Comparison of ENCODE assay signal across 10 mouse cellular contexts in genomic region chr11:115359726-115360125, GRCm38 (mm10). TPM values are rescaled to one million over a fixed set of nuclear protein-coding genes. Genes with fewer than 3 reads are reported as not detected.
DNase-seq lines count a peak whose midpoint lies in the region; ATAC-seq and TF ChIP-seq lines count a peak whose summit lies in the region.
"Had no signal": no experiment of that assay in that cellular context is flagged by ENCODE, and none has a peak within 500 bp of the region (broad histone marks: within the 10 kb centered on the region; RNA-seq: fewer than 3 reads in every experiment).

No protein-coding gene starts in this region.

- TF ChIP-seq EP300 in heart, postnatal 0 days (IDR thresholded peaks at IDR 0.05; ENCODE audit: low read depth) = no peak
- TF ChIP-seq EP300 in MEL (IDR thresholded peaks at IDR 0.05; ENCODE audit: low read depth in 1 of 2, low read length in 2 of 2) = no peak

- no peak overlapping the region for H3K4me3 ChIP-seq in heart, postnatal 0 days (ENCODE audit: low read depth, low read length)
- H3K4me3 ChIP-seq in MEL (ENCODE audit: control insufficient read depth in 1 of 2, insufficient read depth in 1 of 2, low read depth in 2 of 2, low read length in 2 of 2) = no peak overlapping the region
- no peak overlapping the region for H3K4me3 ChIP-seq in hindbrain, postnatal 0 days (ENCODE audit: low read length)
- H3K4me3 ChIP-seq in neural tube, embryonic 14.5 days (ENCODE audit: low read depth, low read length) = no peak overlapping the region
- H3K4me3 ChIP-seq: hindbrain, embryonic 15.5 days; limb, embryonic 13.5 days had no signal

- H3K4me1 ChIP-seq in heart, postnatal 0 days (ENCODE audit: control insufficient read depth, insufficient read depth) = peaks cover 4% of the 10 kb centered on the region; the same call in 1 of the 2 replicates
- H3K4me1 ChIP-seq in MEL (ENCODE audit: control insufficient read depth in 1 of 2, insufficient read depth in 2 of 2, low read length in 2 of 2) = peaks cover 0 to 13% of the 10 kb centered on the region in 2 experiments; a peak in 2 of 4 replicates
- H3K4me1 ChIP-seq in hindbrain, postnatal 0 days (ENCODE audit: insufficient read depth, low read length) = peaks cover 9% of the 10 kb centered on the region; the same call in 1 of the 2 replicates
- peaks cover 3% of the 10 kb centered on the region; the same call in 1 of the 2 replicates for H3K4me1 ChIP-seq in neural tube, embryonic 14.5 days (ENCODE audit: control insufficient read depth, insufficient read depth, low read length)

- no peaks in the 10 kb centered on the region for H3K27me3 ChIP-seq in heart, postnatal 0 days (ENCODE audit: control insufficient read depth, insufficient read depth, low read length)
- H3K27me3 ChIP-seq in MEL (ENCODE audit: control insufficient read depth in 1 of 2, insufficient read depth in 2 of 2, low read length in 2 of 2) = no peaks in the 10 kb centered on the region; a peak in 1 of 4 replicates
- H3K27me3 ChIP-seq in hindbrain, postnatal 0 days (ENCODE audit: insufficient read depth, low read length) = no peaks in the 10 kb centered on the region
- H3K27me3 ChIP-seq in neural tube, embryonic 14.5 days (ENCODE audit: control insufficient read depth, insufficient read depth, low read length) = no peaks in the 10 kb centered on the region

- H3K36me3 ChIP-seq in heart, postnatal 0 days (replicated peaks; ENCODE audit: control insufficient read depth, insufficient read depth, low read length) = no peaks in the 10 kb centered on the region
- no peaks in the 10 kb centered on the region; a peak in 1 of 4 replicates for H3K36me3 ChIP-seq in MEL (ENCODE audit: control insufficient read depth in 1 of 2, insufficient read depth in 2 of 2, low read length in 2 of 2)
- H3K36me3 ChIP-seq in hindbrain, postnatal 0 days (ENCODE audit: insufficient read depth, low read length) = 0 out of 2 replicates have a peak, but pooled peaks cover 4% of the 10 kb centered on the region
- peaks cover 6% of the 10 kb centered on the region for H3K36me3 ChIP-seq in neural tube, embryonic 14.5 days (ENCODE audit: control insufficient read depth, insufficient read depth, low read length)
- H3K36me3 ChIP-seq: limb, embryonic 13.5 days had no signal

- DNase-seq in heart, postnatal 0 days (ENCODE audit: low spot score) = no peak
- DNase-seq in heart, adult 8-10 months (ENCODE audit: low spot score) = no peak
- peak; percentile 65 for DNase-seq in MEL (ENCODE audit: low read depth, low spot score)
- DNase-seq in hindbrain, postnatal 0 days (ENCODE audit: low spot score) = no peak
- DNase-seq in ovary, adult 18-20 months (ENCODE audit: low spot score) = no peak
- DNase-seq in left cerebral cortex, adult 9 months (ENCODE audit: low spot score in 2 of 2) = no peak
- DNase-seq in cerebellum, adult 11-12 months = no peak

- no peak for TF ChIP-seq POLR2A in MEL (IDR thresholded peaks at IDR 0.05; ENCODE audit: control insufficient read depth in 1 of 2, insufficient read depth in 1 of 2, low read depth in 1 of 2, low read length in 2 of 2, poor library complexity in 1 of 2)

- no peak overlapping the region for H3K4me2 ChIP-seq in heart, postnatal 0 days (ENCODE audit: low read depth, low read length)
- H3K4me2 ChIP-seq in hindbrain, postnatal 0 days (ENCODE audit: low read depth, low read length) = no peak overlapping the region
- H3K4me2 ChIP-seq in neural tube, embryonic 14.5 days (ENCODE audit: low read depth, low read length) = no peak overlapping the region
- H3K4me2 ChIP-seq: hindbrain, embryonic 15.5 days; limb, embryonic 13.5 days had no signal

- no peaks in the 10 kb centered on the region for H3K79me2 ChIP-seq in MEL (ENCODE audit: control insufficient read depth, insufficient read depth, low read length, poor library complexity)

- peak; percentile 44 for TF ChIP-seq RAD21 in MEL (IDR thresholded peaks at IDR 0.05; ENCODE audit: low read depth, low read length)

- WGBS in heart, postnatal 0 days = 57% methylated on average over 6 of the region's 6 CpGs
- 39% methylated on average over 6 of the region's 6 CpGs for WGBS in hindbrain, postnatal 0 days
- 71% methylated on average over 6 of the region's 6 CpGs for WGBS in neural tube, embryonic 14.5 days

- TF ChIP-seq CTCF in heart, postnatal 0 days (IDR thresholded peaks at IDR 0.05; ENCODE audit: low read depth) = peak; percentile 23; the same call in 1 of the 2 replicates
- TF ChIP-seq CTCF in MEL (IDR thresholded peaks at IDR 0.05 in 2 of 3, conservative IDR thresholded peaks at IDR 0.05 in 1 of 3; ENCODE audit: control insufficient read depth in 1 of 3, insufficient read depth in 1 of 3, low read depth in 2 of 3, low read length in 3 of 3, poor library complexity in 1 of 3, severe bottlenecking in 1 of 3) = peak; percentile 61 to 68 (median 66)
- peak; percentile 49 for TF ChIP-seq CTCF in hindbrain, postnatal 0 days (IDR thresholded peaks at IDR 0.05; ENCODE audit: low read depth)

- H3K9me3 ChIP-seq in heart, postnatal 0 days (replicated peaks; ENCODE audit: control insufficient read depth, low read length) = no peaks in the 10 kb centered on the region
- H3K9me3 ChIP-seq in MEL (replicated peaks; ENCODE audit: insufficient read depth, low read length) = no peaks in the 10 kb centered on the region
- no peaks in the 10 kb centered on the region for H3K9me3 ChIP-seq in hindbrain, postnatal 0 days (ENCODE audit: low read length)
- H3K9me3 ChIP-seq in neural tube, embryonic 14.5 days (ENCODE audit: control insufficient read depth, low read length) = no peaks in the 10 kb centered on the region
- H3K9me3 ChIP-seq: hindbrain, embryonic 15.5 days; limb, embryonic 13.5 days had no signal

- H3K27ac ChIP-seq in heart, postnatal 0 days (ENCODE audit: low read depth) = peak overlapping the region; percentile 55
- H3K27ac ChIP-seq in MEL (ENCODE audit: control insufficient read depth, low read depth, low read length) = no peak overlapping the region
- no peak overlapping the region for H3K27ac ChIP-seq in hindbrain, postnatal 0 days
- 0 out of 2 replicates have a peak overlapping the region, but pooled peaks have one; percentile 28 for H3K27ac ChIP-seq in neural tube, embryonic 14.5 days (ENCODE audit: low read depth, low read length)
- H3K27ac ChIP-seq: limb, embryonic 13.5 days had no signal

- no peak overlapping the region for H3K9ac ChIP-seq in heart, postnatal 0 days (replicated peaks; ENCODE audit: low read depth, low read length)
- H3K9ac ChIP-seq in MEL (ENCODE audit: control insufficient read depth, low read depth, low read length, poor library complexity, severe bottlenecking) = no peak overlapping the region
- no peak overlapping the region for H3K9ac ChIP-seq in hindbrain, postnatal 0 days (replicated peaks; ENCODE audit: low read length)
- no peak overlapping the region for H3K9ac ChIP-seq in neural tube, embryonic 14.5 days (replicated peaks; ENCODE audit: low read depth, low read length)
- H3K9ac ChIP-seq: limb, embryonic 13.5 days had no signal

- ATAC-seq in heart, postnatal 0 days (ENCODE audit: insufficient read depth, low read depth) = no peak
- no peak for ATAC-seq in hindbrain, postnatal 0 days
- no peak for ATAC-seq in neural tube, embryonic 14.5 days (ENCODE audit: low read depth)

RNA-seq across cellular contexts. Expression of gene Hid1, which starts 7.8 kb away (rescaled TPM):
- total RNA-seq in heart, postnatal 0 days (2014; rRNA removed; ENCODE audit: low replicate concordance) = 8.3 and 11.9 TPM in 2 replicates
- 5.3 and 5.4 TPM in 2 replicates for polyA plus RNA-seq in heart, postnatal 0 days (2015; fragmentation: Nextera tagmentation; extraction: Ambion mirVana)
- 1 to 10 TPM; 3.4 to 4.3 (median 4.1) TPM for total RNA-seq in heart, adult 8-10 months (2022)
- total RNA-seq in MEL (2012; rRNA removed) = 0.88 and 1.1 TPM in 2 replicates
- 1 to 10 TPM in 1 of 2 experiments, not detected in 1; 3.0 TPM for polyA plus RNA-seq in MEL (2012; ENCODE audit: insufficient read depth in 1 of 2, insufficient read length in 2 of 2, low read depth in 1 of 2, low replicate concordance in 2 of 2, missing spikeins in 1 of 2)
- total RNA-seq in hindbrain, postnatal 0 days (2014; rRNA removed) = 78.9 and 87.5 TPM in 2 replicates
- 55.3 and 58.1 TPM in 2 replicates for polyA plus RNA-seq in hindbrain, postnatal 0 days (2015; fragmentation: Nextera tagmentation; extraction: Ambion mirVana)
- polyA plus RNA-seq in neural tube, embryonic 14.5 days (2014; fragmentation: Nextera tagmentation; extraction: Ambion mirVana) = 41.7 and 45.7 TPM in 2 replicates

RNA-seq across cellular contexts. Expression of gene Cdr2l, which starts 22.0 kb away (rescaled TPM):
- 23.1 and 26.7 TPM in 2 replicates for total RNA-seq in heart, postnatal 0 days (2014; rRNA removed; ENCODE audit: low replicate concordance)
- 5.2 and 5.6 TPM in 2 replicates for polyA plus RNA-seq in heart, postnatal 0 days (2015; fragmentation: Nextera tagmentation; extraction: Ambion mirVana)
- 1 to 10 TPM; 4.1 to 5.3 (median 4.8) TPM for total RNA-seq in heart, adult 8-10 months (2022)
- total RNA-seq in MEL (2012; rRNA removed) = 6.3 and 8.2 TPM in 2 replicates
- 1 to 10 TPM in 1 of 2 experiments, not detected in 1; 5.2 TPM for polyA plus RNA-seq in MEL (2012; ENCODE audit: insufficient read depth in 1 of 2, insufficient read length in 2 of 2, low read depth in 1 of 2, low replicate concordance in 2 of 2, missing spikeins in 1 of 2)
- total RNA-seq in hindbrain, postnatal 0 days (2014; rRNA removed) = 70.8 and 72.3 TPM in 2 replicates
- 17.7 and 18.8 TPM in 2 replicates for polyA plus RNA-seq in hindbrain, postnatal 0 days (2015; fragmentation: Nextera tagmentation; extraction: Ambion mirVana)
- 27.3 and 28.6 TPM in 2 replicates for polyA plus RNA-seq in neural tube, embryonic 14.5 days (2014; fragmentation: Nextera tagmentation; extraction: Ambion mirVana)

RNA-seq across cellular contexts. Expression of gene Otop3, which starts 25.2 kb away (rescaled TPM):
- total RNA-seq in heart, postnatal 0 days (2014; rRNA removed; ENCODE audit: low replicate concordance) = not detected in 2 replicates
- not detected in 2 replicates for polyA plus RNA-seq in heart, postnatal 0 days (2015; fragmentation: Nextera tagmentation; extraction: Ambion mirVana)
- total RNA-seq in heart, adult 8-10 months (2022) = not detected
- total RNA-seq in MEL (2012; rRNA removed) = not detected in 2 replicates
- not detected for polyA plus RNA-seq in MEL (2012; ENCODE audit: insufficient read depth in 1 of 2, insufficient read length in 2 of 2, low read depth in 1 of 2, low replicate concordance in 2 of 2, missing spikeins in 1 of 2)
- 2.2 and 3.6 TPM in 2 replicates for total RNA-seq in hindbrain, postnatal 0 days (2014; rRNA removed)
- 2.7 and 2.8 TPM in 2 replicates for polyA plus RNA-seq in hindbrain, postnatal 0 days (2015; fragmentation: Nextera tagmentation; extraction: Ambion mirVana)
- 1.8 and 2.6 TPM in 2 replicates for polyA plus RNA-seq in neural tube, embryonic 14.5 days (2014; fragmentation: Nextera tagmentation; extraction: Ambion mirVana)
- polyA plus RNA-seq: limb, embryonic 13.5 days had no signal

RNA-seq across cellular contexts. Expression of gene Ush1g, which starts 37.9 kb away (rescaled TPM):
- 0.31 TPM in 1 of 2 replicates, not detected in the other for total RNA-seq in heart, postnatal 0 days (2014; rRNA removed; ENCODE audit: low replicate concordance)
- polyA plus RNA-seq in heart, postnatal 0 days (2015; fragmentation: Nextera tagmentation; extraction: Ambion mirVana) = 0.03 and 0.05 TPM in 2 replicates
- total RNA-seq in heart, adult 8-10 months (2022) = under 1 TPM; 0.09 to 0.28 (median 0.25) TPM
- not detected in 2 replicates for total RNA-seq in MEL (2012; rRNA removed)
- not detected for polyA plus RNA-seq in MEL (2012; ENCODE audit: insufficient read depth in 1 of 2, insufficient read length in 2 of 2, low read depth in 1 of 2, low replicate concordance in 2 of 2, missing spikeins in 1 of 2)
- 0.37 and 0.47 TPM in 2 replicates for total RNA-seq in hindbrain, postnatal 0 days (2014; rRNA removed)
- 0.10 and 0.13 TPM in 2 replicates for polyA plus RNA-seq in hindbrain, postnatal 0 days (2015; fragmentation: Nextera tagmentation; extraction: Ambion mirVana)
- 0.13 and 0.16 TPM in 2 replicates for polyA plus RNA-seq in neural tube, embryonic 14.5 days (2014; fragmentation: Nextera tagmentation; extraction: Ambion mirVana)
- polyA plus RNA-seq: limb, embryonic 13.5 days had no signal

RNA-seq across cellular contexts. Expression of gene Mrpl58, which starts 43.8 kb away (rescaled TPM):
- total RNA-seq in heart, postnatal 0 days (2014; rRNA removed; ENCODE audit: low replicate concordance) = 107 and 285 TPM in 2 replicates
- polyA plus RNA-seq in heart, postnatal 0 days (2015; fragmentation: Nextera tagmentation; extraction: Ambion mirVana) = 224 and 232 TPM in 2 replicates
- 100 to 1,000 TPM; 139 to 160 (median 146) TPM for total RNA-seq in heart, adult 8-10 months (2022)
- total RNA-seq in MEL (2012; rRNA removed) = 132 and 137 TPM in 2 replicates
- polyA plus RNA-seq in MEL (2012; ENCODE audit: insufficient read depth in 1 of 2, insufficient read length in 2 of 2, low read depth in 1 of 2, low replicate concordance in 2 of 2, missing spikeins in 1 of 2) = 100 to 1,000 TPM in 1 of 2 experiments, not detected in 1; 137 TPM
- 138 and 204 TPM in 2 replicates for total RNA-seq in hindbrain, postnatal 0 days (2014; rRNA removed)
- 205 and 210 TPM in 2 replicates for polyA plus RNA-seq in hindbrain, postnatal 0 days (2015; fragmentation: Nextera tagmentation; extraction: Ambion mirVana)
- polyA plus RNA-seq in neural tube, embryonic 14.5 days (2014; fragmentation: Nextera tagmentation; extraction: Ambion mirVana) = 207 and 211 TPM in 2 replicates

Comparison
In these comparisons a context has a peak if more than half of its experiments do, and no peak if none do; other contexts are left out.
1. H3K27ac ChIP-seq: peak in heart, postnatal 0 days (single experiment) and neural tube, embryonic 14.5 days (single experiment); none in MEL (single experiment) and hindbrain, postnatal 0 days (single experiment).
2. Peak in every context shown above with its lines, with median percentiles within 50 percentile points of each other: CTCF ChIP-seq.